Mouse (Mus musculus): ENCODE data around the gene Cdc5l. TPM values are rescaled to one million over a fixed set of nuclear protein-coding genes. Genes with fewer than 3 reads are reported as not detected.

Cdc5l gene
- polyA plus RNA-seq, 3 experiments from 2014 or later: 64.4 to 73.0 (median 70.3) TPM

DNA sequence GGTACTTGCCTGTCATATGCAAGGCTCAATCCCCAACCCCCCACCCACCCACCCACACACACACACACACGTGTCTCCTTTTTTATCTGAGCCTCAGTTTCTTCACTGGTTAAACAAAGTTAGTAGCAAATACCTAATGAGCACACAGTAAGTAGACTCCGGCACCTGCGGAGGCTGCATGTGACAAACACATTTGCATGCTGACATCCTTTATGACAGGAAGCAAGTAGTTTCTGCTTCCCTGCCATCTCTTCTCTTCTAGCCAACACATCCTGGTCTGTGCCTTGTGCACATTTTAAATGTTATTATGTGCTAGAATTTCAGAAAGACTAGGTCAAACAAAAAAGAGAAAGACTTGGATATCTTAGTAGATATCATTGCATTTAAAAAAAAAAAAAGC is 72.6 kb downstream of the Cdc5l start:
- no peak for ATAC-seq

DNA sequence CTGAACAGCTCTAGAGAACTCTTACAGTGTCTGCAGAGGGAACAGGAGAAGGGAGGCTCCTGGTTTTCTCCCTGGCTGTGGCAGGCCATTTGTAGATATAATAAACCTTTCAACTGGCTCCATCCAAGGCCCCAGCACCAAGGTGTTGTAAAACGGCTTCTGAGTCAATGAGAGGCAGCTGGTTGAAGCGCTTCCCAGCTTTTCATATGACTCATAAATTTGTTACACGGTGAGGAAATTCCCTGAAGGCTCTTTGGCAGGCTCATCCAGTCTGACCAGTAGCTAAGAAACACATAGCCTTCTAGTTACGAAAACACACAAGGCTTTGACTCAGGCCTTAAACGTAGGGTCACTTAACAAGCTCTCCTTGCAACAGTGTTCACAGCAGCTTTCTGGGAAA is 74.1 kb downstream of the Cdc5l start:
- no peak for ATAC-seq

DNA sequence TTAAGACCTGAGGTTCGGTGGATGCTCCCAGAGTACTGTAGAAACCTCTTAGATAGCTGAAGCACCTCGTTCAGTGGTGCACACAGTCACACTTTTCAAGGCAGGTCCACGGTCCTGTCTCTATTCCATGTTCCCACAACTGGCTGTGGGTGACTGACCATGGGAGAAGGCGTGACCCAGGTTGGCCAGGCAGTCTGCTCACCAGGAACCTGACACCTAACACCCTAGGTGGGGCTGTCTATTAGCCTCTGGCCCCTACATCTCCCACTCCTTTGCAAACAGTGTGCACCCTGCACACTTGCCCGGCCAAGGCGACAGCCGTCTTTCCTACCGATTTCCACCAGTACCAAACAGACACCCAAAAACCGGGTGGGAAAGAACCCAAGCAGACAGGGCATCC is 77.1 kb downstream of the Cdc5l start:
- ATAC-seq: no peak

DNA sequence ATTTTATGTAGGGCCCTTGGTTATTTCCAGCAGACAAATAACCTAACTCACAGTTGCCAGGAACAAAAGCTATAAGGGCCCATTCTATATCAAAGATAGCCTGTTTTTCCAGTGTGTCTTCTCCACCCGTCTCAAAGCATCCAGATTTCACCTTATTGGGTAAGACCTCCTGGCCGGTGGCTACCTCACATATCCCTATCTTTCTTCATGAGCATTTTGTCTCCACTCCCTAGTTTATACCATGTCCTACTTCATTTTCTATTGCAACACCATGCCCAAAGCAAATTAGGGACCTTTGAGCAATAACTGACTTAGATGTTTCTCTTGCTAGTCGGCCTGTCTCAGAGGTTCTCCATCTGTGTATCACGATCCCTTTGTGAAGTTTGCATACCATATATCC is 85.6 kb downstream of the Cdc5l start:
- ATAC-seq: no peak

Other genes starting within 250 kb of the Cdc5l start
- 1 to 10 TPM; 1.3 to 2.0 (median 1.7) TPM for gene Spats1, start 41.7 kb upstream of the Cdc5l start, polyA plus RNA-seq (2017; shearing (Covaris generic))
- 1 to 10 TPM; 2.2 to 2.7 (median 2.3) TPM for gene Aars2, start 73.1 kb upstream of the Cdc5l start, polyA plus RNA-seq (2017; shearing (Covaris generic))
- not detected for gene Tcte1, start 89.7 kb upstream of the Cdc5l start, polyA plus RNA-seq (2017; shearing (Covaris generic))
- gene Tmem151b, start 115.9 kb upstream of the Cdc5l start, polyA plus RNA-seq (2017; shearing (Covaris generic)): under 1 TPM; 0.12 to 0.63 (median 0.14) TPM
- gene Nfkbie, start 122.0 kb upstream of the Cdc5l start, polyA plus RNA-seq (2017; shearing (Covaris generic)): 10 to 100 TPM; 35.1 to 44.1 (median 43.1) TPM
- 10 to 100 TPM; 30.2 to 38.1 (median 32.6) TPM for gene Slc35b2, start 130.1 kb upstream of the Cdc5l start, polyA plus RNA-seq (2017; shearing (Covaris generic))
- gene Hsp90ab1, start 139.5 kb upstream of the Cdc5l start, polyA plus RNA-seq (2017; shearing (Covaris generic)): 1,000 to 10,000 TPM in 1 of 3 experiments, 100 to 1,000 TPM in 2; 939 to 1,028 (median 983) TPM
- 100 to 1,000 TPM in 2 of 3 experiments, 10 to 100 TPM in 1; 72.2 to 131 (median 109) TPM for gene Slc29a1, start 165.9 kb upstream of the Cdc5l start, polyA plus RNA-seq (2017; shearing (Covaris generic))
- gene Mymx, start 168.4 kb upstream of the Cdc5l start, polyA plus RNA-seq (2017; shearing (Covaris generic)): not detected
- gene Capn11, start 225.6 kb upstream of the Cdc5l start, polyA plus RNA-seq (2017; shearing (Covaris generic)): not detected

All from inflammation-experienced regulatory T-cells, adult 6 months (primary cell).